Mouse (Mus musculus) natural killer cell, adult 2 months (primary cell): ENCODE measurements at regions not wholly inside any gene's neighbourhood (a gene's known extent, or its start where the extent isn't known, plus 50 kb on each side); places are given as distances from the start of the nearest gene placed in this dataset.

ENCODE experiments used
- DNase-seq, 2 experiments: peaks; one replicate each; pipeline ENCODE4 v3.0.0; 2022; ENCODE audit warnings: low spot score in 2 of 2

- DNase-seq = no peak
These were observed 119.0 kb upstream of the Ednra start for GRCm38 (mm10) chr8:77843229-77843628.

DNA sequence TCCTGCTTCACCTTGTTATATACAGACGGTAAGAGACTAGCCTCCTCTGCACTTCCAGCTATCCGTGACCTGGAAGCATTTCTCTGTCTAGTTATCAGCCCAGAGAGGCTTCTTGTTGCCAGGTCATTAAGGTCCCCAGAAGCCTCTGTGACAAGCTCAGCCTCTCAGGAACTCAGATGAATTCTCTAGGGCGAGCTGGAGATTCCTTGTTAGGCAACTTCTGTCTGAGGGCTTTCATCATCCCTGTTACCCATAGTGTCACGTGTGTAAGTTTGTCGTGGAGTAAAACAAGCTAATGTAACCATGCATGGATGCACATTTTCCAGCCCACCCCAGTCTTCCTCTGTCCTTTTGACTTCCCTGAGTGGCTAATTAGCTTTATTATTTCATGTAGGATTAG, 126.3 kb upstream of the Ednra start:
- DNase-seq = no peak

- no peak for DNase-seq
These were observed 146.0 kb upstream of the Ednra start for GRCm38 (mm10) chr8:77870264-77870663.

DNA sequence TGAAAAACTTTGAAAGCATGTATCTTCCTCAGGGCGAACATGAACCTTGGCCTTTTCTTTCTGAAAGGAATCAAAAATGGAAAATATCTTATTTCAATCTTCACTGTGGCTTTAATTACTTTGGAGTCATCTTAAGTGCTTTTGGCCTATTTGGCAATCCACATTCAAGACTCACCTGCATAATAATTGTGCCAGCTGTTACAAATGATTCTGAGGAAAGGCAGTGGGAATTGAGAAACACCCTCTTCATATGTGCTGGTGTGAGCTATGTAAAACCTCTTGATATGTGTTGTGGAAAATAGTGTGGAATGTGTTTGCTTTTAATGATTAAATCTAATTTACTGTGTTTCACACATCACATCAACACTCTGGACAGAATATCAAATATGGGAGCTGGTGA, 148.5 kb upstream of the Ednra start:
- no peak for DNase-seq

DNA sequence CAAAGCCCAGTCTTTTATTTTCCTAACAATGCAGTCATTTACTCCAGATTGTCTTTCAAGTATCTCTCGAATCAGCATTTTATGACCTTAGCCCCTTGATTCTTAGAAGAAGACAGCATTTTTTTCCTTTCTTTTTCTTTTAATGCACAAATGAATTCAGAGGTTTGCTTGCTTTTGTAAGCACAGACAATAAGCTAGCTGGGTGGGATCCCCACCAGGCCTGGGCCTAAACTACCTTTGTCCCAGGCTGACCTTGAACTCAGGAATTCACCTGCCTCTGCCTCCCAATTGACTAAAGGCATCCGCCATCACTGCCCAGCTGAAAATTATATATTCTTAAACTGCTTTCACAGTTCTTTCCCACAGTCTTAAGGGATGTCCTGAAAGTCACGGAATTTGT, 195.5 kb upstream of the Ednra start:
- no peak for DNase-seq

DNA sequence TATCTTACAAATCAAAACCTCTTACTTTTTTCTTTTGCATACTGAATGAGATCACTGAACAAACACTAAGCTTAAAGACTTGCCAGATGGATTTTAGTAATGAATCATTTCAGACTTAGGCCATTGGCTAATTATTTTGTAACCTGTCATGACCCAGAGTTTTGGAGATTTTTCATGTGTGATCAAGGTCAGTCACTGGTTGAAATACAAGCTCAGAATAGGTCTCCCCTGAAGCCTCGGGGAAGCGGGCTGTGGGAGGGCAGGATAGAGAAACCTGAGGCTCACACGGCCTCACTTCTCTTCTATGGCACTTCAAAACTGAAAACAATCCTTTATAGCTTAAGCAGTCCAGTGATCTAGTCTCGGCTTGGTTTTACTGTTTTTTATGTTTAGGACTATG, 197.6 kb upstream of the Ednra start:
- DNase-seq = no peak

DNA sequence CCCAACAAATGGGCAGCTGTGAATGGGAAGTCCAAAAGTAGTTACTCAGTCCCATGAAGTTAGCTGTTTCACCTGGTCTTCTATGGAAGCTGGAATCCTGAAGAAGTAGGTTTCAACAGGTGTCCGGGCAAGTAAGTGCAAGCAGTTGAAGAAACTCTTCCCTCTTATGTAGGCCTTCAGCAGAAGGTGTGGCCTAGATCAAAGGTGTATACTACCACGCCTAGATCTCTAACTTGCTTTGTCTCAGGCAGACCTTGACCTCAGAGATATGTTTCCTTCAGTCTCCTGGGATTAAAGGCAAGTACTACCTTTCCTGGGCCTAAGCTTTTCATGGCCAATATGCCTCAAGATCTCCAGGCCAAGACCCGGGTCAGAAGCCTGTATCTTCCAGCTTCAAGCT, 223.4 kb upstream of the Ednra start:
- DNase-seq = no peak

DNA sequence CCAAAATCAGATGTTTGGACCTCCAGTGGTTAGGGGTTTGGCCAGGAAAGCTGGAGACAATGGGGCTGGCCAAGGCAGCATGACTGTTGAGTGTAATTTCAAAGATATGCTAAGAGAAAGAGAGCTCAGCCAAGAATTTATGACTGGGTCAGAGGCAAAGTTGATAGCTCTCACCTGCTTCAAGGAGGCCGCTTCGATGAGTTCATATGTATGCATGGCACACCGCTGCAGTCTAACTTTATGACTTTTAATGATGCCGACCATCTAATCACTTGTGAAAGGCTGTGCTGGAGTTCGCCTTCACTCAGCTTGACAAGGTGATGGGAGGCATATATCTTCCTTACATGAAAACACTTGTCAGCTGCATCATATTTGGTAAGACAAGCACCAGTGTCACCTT, 225.4 kb upstream of the Ednra start:
- no peak for DNase-seq

GRCm38 (mm10) chr8:77958814-77959372, 234.6 kb upstream of the Ednra start:
- DNase-seq = no peak

GRCm38 (mm10) chr8:77963102-77963698, 238.9 kb upstream of the Ednra start:
- no peak for DNase-seq

GRCm38 (mm10) chr8:77970378-77970777, 242.7 kb upstream of the Ttc29 start:
- no peak for DNase-seq

DNA sequence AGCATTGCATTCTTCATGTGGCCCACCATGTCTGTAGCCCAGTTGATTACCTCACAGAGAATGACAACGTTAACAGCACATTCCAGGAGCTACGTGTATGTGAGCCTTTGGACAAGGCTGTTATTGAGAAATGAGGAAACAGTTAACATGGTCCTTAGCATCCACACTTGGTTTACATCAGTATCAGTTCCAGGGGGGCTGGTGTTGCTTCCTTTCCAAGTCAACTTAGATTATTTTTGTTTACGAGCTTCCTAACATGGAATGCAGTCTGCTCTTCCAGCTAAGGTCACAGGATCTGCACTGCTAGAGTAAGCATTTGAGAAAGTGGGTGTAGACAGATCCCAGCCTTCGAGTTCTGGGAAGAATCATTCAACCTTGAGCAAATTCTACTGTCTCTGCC, 239.4 kb upstream of the Ttc29 start:
- no peak for DNase-seq

GRCm38 (mm10) chr8:77979106-77979505, 234.0 kb upstream of the Ttc29 start:
- DNase-seq = no peak

DNA sequence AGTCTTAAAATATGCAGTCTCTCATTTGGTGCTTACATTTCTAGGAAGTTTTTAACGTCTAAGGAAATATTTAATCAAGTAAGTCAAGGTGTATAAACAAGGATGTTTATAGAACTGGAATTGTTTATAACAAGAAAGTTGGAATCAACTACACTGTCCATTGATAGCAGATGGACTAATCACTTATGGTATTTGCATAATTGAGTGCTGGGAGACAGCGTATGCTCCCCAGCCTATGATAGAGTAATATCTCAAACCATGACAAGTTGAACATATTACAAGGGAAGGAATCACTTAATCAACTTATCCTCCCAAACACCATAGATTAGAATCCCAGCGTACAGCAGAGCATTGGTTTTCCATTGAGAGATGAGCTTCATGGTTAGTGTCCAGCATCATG, 232.4 kb upstream of the Ttc29 start:
- DNase-seq = no peak

DNA sequence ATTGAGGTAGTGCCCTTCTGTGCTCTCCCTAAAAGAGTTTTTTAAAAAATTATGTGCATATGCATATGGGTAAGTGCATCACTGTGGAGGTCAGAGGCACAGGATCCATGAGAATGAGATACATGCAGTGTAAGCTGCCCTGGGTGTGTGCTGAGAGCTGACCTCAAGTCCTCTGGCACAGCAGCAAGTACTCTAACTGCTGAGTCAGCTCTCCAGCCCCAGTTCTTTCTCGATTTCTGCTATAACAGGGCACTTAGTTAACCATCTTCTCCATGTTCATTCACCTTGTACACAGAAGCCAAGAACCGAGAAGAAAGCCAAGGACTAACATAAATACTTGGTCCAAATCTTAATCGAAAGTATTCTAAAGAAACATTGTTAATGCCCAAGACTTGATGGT, 231.1 kb upstream of the Ttc29 start:
- no peak for DNase-seq

DNA sequence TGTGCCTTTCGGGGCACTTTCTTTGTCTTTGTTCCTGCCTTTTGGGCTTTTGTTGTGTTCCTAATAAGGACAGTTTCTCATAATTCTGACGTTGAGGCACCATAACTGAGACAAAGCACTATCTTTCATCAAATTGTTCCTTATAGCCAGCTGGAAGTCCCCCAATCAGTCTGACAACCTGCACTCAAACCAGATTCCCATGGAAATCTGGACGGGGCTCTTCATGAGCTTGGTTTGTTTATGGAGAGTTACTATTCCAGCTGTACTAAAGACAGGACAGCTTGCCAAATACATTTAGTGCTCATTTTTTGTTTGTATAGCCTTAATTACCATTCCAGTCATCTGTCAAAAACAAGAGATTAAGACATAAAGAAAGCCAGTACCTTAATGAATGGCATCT, 229.6 kb upstream of the Ttc29 start:
- DNase-seq = no peak

DNA sequence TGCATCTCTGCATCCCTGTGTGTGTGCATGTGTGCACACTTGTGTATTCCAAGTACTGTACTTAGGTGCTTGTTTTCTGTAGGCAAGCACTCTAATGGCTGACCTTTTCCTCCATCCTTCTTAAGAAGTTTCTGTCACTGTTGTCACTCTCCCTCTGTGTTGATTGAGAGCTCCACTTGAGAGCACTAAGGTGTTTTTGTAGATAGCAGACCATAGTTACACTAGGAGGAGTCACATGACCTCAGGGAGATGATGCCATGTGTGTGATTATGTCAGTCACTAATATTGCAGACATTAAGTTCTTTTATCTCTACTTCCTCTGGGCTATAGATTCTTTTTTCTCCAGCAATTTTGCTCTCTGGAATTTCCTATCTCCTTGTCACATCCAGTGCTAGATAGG, 225.9 kb upstream of the Ttc29 start:
- no peak for DNase-seq

- no peak for DNase-seq
These were observed 224.6 kb upstream of the Ttc29 start for GRCm38 (mm10) chr8:77988291-77989056.

DNA sequence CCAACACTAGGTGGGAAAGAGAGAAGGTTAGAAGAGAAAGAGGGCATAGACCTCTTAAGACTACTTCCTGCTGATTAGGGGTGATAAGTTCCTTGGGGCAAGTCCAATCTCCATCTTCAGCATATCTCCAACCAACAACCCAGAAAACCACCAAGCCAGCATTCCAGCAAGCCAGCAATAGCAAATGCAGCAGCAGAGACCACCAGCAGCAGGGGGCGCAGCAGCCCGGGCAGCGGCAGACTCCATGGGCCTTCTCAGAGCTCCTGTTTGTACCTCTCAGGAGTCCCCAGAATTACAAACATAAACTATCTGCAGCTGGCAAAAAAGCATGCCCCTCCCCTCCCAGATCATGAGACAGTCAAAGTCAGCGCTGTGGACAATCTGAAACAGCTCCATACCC, 222.0 kb upstream of the Ttc29 start:
- no peak for DNase-seq

DNA sequence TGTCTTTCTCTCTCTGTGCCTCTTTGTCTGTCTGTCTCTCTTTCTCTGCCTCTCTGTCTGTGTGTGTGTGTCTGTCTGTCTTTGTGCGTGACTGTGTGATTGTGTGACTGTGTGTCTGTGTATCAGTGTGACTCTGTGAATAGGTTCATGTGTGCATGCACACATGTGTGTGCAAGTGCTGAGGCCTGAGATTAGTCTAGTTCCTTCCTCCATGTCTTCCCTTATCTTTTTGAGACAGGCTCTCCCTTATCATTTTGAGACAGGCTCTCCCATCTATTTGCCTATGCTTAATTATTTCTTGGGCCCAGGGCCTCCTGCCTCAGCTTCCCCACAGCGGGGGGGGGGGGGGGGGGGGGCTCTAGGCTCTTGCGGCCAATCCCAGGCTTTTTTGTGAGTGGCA, 212.8 kb upstream of the Ttc29 start:
- no peak for DNase-seq

GRCm38 (mm10) chr8:78001656-78002055, 211.4 kb upstream of the Ttc29 start:
- no peak for DNase-seq

GRCm38 (mm10) chr8:78002071-78002470, 211.0 kb upstream of the Ttc29 start:
- DNase-seq = no peak

- DNase-seq = peak; percentile 20 to 31
These were observed 209.1 kb upstream of the Ttc29 start for GRCm38 (mm10) chr8:78003888-78004543.
